Mouse (Mus musculus): Measurements from ENCODE around the gene Tor1b.

Gene Tor1b

DNA sequence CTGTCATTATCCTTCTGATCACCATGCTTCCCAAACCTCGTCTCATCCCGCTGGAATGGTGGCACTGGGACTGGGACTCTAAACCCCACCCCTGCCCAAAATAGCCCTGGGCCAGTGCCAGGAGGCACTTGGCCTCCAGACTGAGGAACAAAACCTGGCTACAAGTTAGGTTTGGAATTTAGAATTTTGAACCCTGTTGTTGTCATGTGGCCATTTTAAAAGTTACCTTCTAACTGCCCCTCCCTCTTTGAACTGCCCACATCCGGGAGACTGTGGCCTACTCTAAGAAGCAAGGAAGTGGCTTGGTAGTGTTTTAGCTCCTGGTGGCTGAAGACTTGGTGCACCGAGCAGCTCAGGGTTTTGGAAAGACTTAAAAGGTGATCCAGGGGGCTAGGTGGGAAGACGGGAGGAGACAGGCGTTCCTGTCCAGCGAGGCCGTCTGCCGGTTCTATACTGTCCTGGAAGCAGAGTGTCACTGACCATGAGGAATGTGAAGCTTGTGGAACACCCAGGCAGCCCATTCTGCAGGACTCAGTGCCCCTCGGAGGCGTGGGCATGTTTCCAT, 42.8 kb downstream of the Tor1b start:
- DNase-seq = no peak

- DNase-seq = no peak
Observed at GRCm38 (mm10) chr2:30998443-30999260, 45.9 kb downstream of the Tor1b start.

GRCm38 (mm10) chr2:31002857-31003256, 50.1 kb downstream of the Tor1b start:
- DNase-seq = no peak

DNA sequence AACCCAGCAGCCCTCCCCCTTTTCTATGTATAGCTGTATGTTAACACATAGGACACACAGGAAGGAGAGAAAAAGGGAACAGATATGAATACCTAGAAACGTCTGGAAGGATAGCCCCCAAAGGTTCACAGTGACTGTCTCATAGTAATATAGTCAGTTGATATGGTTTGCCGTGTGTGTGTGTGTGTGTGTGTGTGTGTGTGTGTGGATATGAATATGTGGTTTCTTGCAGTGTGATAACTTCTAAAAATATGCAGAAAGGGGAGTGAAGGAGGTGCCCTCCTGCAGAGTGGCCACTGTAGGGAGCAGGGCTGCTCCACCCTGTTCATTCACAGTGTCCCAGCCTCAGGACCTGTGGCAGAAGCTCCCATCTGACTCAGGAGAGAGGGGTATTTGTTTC, 52.7 kb downstream of the Tor1b start:
- DNase-seq = no peak

DNA sequence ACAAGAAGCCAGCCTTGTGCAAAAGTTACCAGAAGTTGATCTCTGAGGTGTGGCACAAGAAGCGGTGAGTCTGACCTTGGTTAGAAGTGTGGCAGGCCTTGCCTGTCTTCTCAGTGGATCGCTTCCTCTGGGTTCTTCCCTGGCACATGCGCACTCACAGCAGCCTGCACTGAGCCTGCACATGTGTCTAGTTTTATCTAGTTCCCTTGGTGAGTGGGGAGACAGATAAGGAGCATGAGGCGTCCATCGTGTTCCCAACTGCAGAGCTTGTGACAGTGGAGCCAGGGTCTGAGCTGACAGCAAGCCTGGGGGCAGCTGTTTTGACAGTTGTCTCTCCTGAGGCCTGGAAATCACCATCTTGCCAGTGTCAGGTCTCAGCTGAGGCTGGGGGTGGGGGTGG, 53.7 kb downstream of the Tor1b start:
- DNase-seq = peak; percentile 15 to 35

- no peak for DNase-seq
Observed at GRCm38 (mm10) chr2:31007208-31007607, 54.4 kb downstream of the Tor1b start.
